Mouse (Mus musculus) bone marrow, adult 2 months (tissue): ENCODE measurements at regions not wholly inside any gene's neighbourhood (a gene's known extent, or its start where the extent isn't known, plus 50 kb on each side); places are given as distances from the start of the nearest gene placed in this dataset.

ENCODE experiments used
- H3K27ac ChIP-seq: fragments of 200-500 bp; 2 replicates; pipeline ENCODE4 v1.5.1; 2012; ENCODE audit warnings: low read depth, mild to moderate bottlenecking, control low read depth, inconsistent platforms, low read length; ENCODE audit not compliant: control insufficient read depth, poor library complexity, insufficient read depth
- H3K4me1 ChIP-seq: fragments of 200-500 bp; 2 replicates; pipeline ENCODE4 v1.6.1; 2011; ENCODE audit warnings: low read length; ENCODE audit not compliant: control insufficient read depth, insufficient read depth
- H3K4me3 ChIP-seq: fragments of 200-500 bp; replicated peaks from 2 replicates; pipeline ENCODE3; 2011; ENCODE audit warnings: mild to moderate bottlenecking, low read depth, low read length, control low read depth; ENCODE audit not compliant: control insufficient read depth
- CTCF ChIP-seq: fragments of 200-500 bp; IDR thresholded peaks from 2 replicates; pipeline ENCODE4 v1.5.1; 2011; ENCODE audit warnings: low read length, control low read depth; ENCODE audit not compliant: control insufficient read depth, insufficient read depth
- POLR2A ChIP-seq: fragments of 200-500 bp; IDR thresholded peaks from 2 replicates; pipeline ENCODE4 v1.6.1; 2011; ENCODE audit warnings: low read depth, mild to moderate bottlenecking, control low read depth, low read length, borderline replicate concordance; ENCODE audit not compliant: control insufficient read depth
- WGBS: fragments of 180-500 bp; shearing (Covaris S2); methylation state at CpG from one replicate; pipeline ENCODE4 v1.1.7; 2018; 5-methylcytosine and 5-hydroxymethylcytosine counted together

GRCm38 (mm10) chr14:54169254-54169653, 84.7 kb downstream of the Dad1 start:
- Histone ChIP-seq H3K4me1 (no peaks in the 10 kb centered on the region), H3K27ac (no peak overlapping the region), H3K4me3 (no peak overlapping the region)
- WGBS = 87% methylated on average over 7 of the region's 7 CpGs
- TF ChIP-seq CTCF = no peak
- TF ChIP-seq POLR2A = no peak

- Histone ChIP-seq H3K27ac (no peak overlapping the region), H3K4me3 (no peak overlapping the region), H3K4me1 (no peaks in the 10 kb centered on the region)
- TF ChIP-seq POLR2A = no peak
- TF ChIP-seq CTCF = no peak
- WGBS = 49% methylated on average over 4 of the region's 4 CpGs
Observed at GRCm38 (mm10) chr14:54168414-54168931, 85.4 kb downstream of the Dad1 start.

GRCm38 (mm10) chr14:54166057-54166456, 87.8 kb downstream of the Dad1 start:
- Histone ChIP-seq H3K4me1 (no peaks in the 10 kb centered on the region), H3K4me3 (no peak overlapping the region)
- 65% methylated on average over 3 of the region's 3 CpGs for WGBS

GRCm38 (mm10) chr14:54164874-54165273, 89.0 kb downstream of the Dad1 start:
- WGBS = 77% methylated on average over 9 of the region's 9 CpGs

More at GRCm38 (mm10) chr14:54166057-54166456, 87.8 kb downstream of the Dad1 start:
- TF ChIP-seq CTCF (no peak), POLR2A (no peak)
- H3K27ac ChIP-seq = no peak overlapping the region

GRCm38 (mm10) chr14:54161916-54162315, 92.0 kb downstream of the Dad1 start:
- H3K27ac ChIP-seq = no peak overlapping the region
- no peak overlapping the region for H3K4me3 ChIP-seq
- WGBS = 91% methylated on average over 8 of the region's 8 CpGs
- H3K4me1 ChIP-seq = no peaks in the 10 kb centered on the region
- no peak for TF ChIP-seq POLR2A

More at GRCm38 (mm10) chr14:54164874-54165273, 89.0 kb downstream of the Dad1 start:
- Histone ChIP-seq H3K4me3 (no peak overlapping the region), H3K27ac (no peak overlapping the region), H3K4me1 (no peaks in the 10 kb centered on the region)
- no peak for TF ChIP-seq CTCF

- TF ChIP-seq CTCF (no peak), POLR2A (no peak)
- Histone ChIP-seq H3K4me3 (no peak overlapping the region), H3K27ac (no peak overlapping the region), H3K4me1 (no peaks in the 10 kb centered on the region)
- 76% methylated on average over 7 of the region's 7 CpGs for WGBS
Observed at GRCm38 (mm10) chr14:54161206-54161605, 92.7 kb downstream of the Dad1 start.

GRCm38 (mm10) chr14:54159816-54160215, 94.1 kb downstream of the Dad1 start:
- no peaks in the 10 kb centered on the region for H3K4me1 ChIP-seq
- no peak overlapping the region for H3K27ac ChIP-seq
- H3K4me3 ChIP-seq = no peak overlapping the region
- 88% methylated on average over 7 of the region's 7 CpGs for WGBS
- TF ChIP-seq POLR2A = no peak
- TF ChIP-seq CTCF = no peak

GRCm38 (mm10) chr14:54158214-54158965, 95.5 kb downstream of the Dad1 start:
- H3K27ac ChIP-seq = no peak overlapping the region
- TF ChIP-seq CTCF (no peak), POLR2A (no peak)
- no peak overlapping the region for H3K4me3 ChIP-seq
- no peaks in the 10 kb centered on the region for H3K4me1 ChIP-seq
- 84% methylated on average over 9 of the region's 9 CpGs for WGBS

- TF ChIP-seq CTCF (no peak), POLR2A (no peak)
- WGBS = 83% methylated on average over 6 of the region's 6 CpGs
- H3K4me3 ChIP-seq = no peak overlapping the region
- H3K4me1 ChIP-seq = no peaks in the 10 kb centered on the region; the same call in 1 of the 2 replicates
- H3K27ac ChIP-seq = no peak overlapping the region
Observed at GRCm38 (mm10) chr14:54156536-54156935, 97.4 kb downstream of the Dad1 start.
